Mouse (Mus musculus): Measurements from ENCODE around the gene Mtcl1. TPM values are rescaled to one million over a fixed set of nuclear protein-coding genes. Genes with fewer than 3 reads are reported as not detected.

Mtcl1 gene
- total RNA-seq, 2 experiments from 2014 or later = 5.5 to 8.4 TPM

DNA sequence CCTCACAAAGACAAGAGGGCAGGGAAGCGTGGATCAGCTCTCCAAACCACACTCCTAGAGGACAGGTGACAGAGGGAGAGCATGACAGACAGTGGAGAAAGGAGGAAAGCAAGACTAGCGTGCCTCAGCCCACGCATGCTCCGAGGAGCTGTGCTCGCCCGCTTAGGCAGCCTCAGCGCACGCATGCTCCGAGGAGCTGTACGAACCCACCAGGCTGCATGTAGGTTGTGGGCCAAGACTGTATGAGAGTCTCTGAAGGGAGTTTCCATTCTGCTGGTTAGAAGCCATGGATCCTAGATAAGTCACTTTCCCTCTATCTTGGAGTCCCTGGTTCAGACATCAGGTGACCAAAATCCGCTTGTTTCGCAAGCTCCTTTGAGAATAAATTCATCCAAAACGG is 29.8 kb upstream of the Mtcl1 start:
- Histone ChIP-seq H3K4me3 (no peak overlapping the region), H3K27ac (no peak overlapping the region)
- intact Hi-C loops (cut with DNase I) = no loop called here
- no peak for TF ChIP-seq CTCF (IDR thresholded peaks at IDR 0.05)
- no peak for DNase-seq

GRCm38 (mm10) chr17:66473205-66473604 is 23.7 kb upstream of the Mtcl1 start:
- TF ChIP-seq CTCF (IDR thresholded peaks at IDR 0.05) = no peak
- Histone ChIP-seq H3K4me3 (no peak overlapping the region), H3K27ac (no peak overlapping the region)
- intact Hi-C loops (cut with DNase I) = no loop called here
- no peak for DNase-seq

GRCm38 (mm10) chr17:66471775-66472174 is 22.2 kb upstream of the Mtcl1 start:
- TF ChIP-seq CTCF (IDR thresholded peaks at IDR 0.05) = no peak
- intact Hi-C loops (cut with DNase I) = no loop called here
- DNase-seq = no peak
- no peak overlapping the region for H3K4me3 ChIP-seq
- H3K27ac ChIP-seq = no peak overlapping the region

DNA sequence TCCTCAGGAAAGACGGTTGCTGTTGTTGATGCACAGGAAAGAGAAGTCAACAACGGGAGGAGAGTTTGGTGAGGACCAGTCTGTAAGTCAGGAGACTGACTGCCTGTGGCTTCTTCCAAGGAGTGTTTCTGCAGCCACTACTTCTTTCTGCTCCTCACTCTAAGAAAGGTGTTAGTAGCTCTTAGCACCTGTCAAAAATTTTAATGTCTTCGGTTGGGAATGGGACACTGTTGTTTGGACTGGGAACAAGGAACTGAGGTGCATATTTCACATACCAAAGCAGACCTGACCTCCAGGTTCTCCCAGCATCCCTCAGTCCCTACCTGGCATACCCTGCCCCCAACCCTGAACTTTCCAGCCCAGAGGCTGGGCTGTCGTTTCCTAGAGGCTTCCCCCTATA is 21.7 kb upstream of the Mtcl1 start:
- Histone ChIP-seq H3K4me3 (no peak overlapping the region), H3K27ac (no peak overlapping the region)
- no peak for TF ChIP-seq CTCF (IDR thresholded peaks at IDR 0.05)
- DNase-seq = no peak
- intact Hi-C loops (cut with DNase I) = no loop called here

DNA sequence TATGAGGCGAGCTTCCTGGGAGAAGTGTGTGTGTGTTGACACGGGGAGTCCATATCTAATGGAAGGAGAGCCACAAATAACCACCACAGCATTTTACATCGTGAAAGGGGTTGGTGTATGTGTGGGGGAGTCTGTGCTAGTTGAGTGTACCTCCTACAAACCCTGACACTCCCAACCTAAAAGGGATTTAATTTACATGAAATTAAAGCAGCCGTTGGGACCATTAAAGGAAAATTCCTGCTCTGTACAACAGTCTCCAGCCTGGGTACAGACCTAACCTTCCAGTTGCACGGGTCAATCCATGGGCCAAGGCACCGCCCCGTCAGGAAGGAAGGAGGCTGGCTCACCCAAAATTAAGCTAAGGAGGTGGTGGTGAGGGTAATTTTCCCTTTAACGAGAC is 20.5 kb upstream of the Mtcl1 start:
- no peak for DNase-seq
- no peak for TF ChIP-seq CTCF (IDR thresholded peaks at IDR 0.05)
- intact Hi-C loops (cut with DNase I) = no loop called here
- no peak overlapping the region for H3K27ac ChIP-seq
- no peak overlapping the region for H3K4me3 ChIP-seq

DNA sequence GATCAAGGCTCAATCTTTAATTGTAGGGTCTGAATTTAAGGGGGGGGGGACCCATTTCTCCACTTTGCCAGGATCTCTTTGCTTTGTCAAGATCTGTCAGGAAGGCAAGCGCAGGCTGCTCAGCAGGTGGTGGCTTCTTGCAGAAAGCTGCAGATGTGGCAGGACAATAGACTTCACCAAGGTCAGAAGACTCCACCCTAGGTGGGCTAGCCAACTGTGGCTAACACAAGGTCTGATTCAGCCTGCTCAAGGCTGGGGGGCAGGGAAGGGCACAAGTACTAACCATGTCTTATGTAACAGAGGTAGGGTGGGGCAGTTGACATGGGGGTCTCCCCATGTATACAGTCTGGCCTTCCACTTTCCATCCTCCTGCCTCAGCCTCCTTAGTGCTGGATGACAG is 7.7 kb upstream of the Mtcl1 start:
- no peak overlapping the region for H3K4me3 ChIP-seq
- intact Hi-C loops (cut with DNase I) = loop anchor here (2.0 kb wide), 1 partner anchor 34 kb away; no protein-coding TSS in a partner anchor
- no peak overlapping the region for H3K27ac ChIP-seq
- no peak for DNase-seq
- no peak for TF ChIP-seq CTCF (IDR thresholded peaks at IDR 0.05)

GRCm38 (mm10) chr17:66451143-66451542 is 1.6 kb upstream of the Mtcl1 start:
- intact Hi-C loops (cut with DNase I) = no loop called here
- Histone ChIP-seq H3K4me3 (peak overlapping the region; percentile 95), H3K27ac (no peak overlapping the region)
- peak; percentile 89 for TF ChIP-seq CTCF (IDR thresholded peaks at IDR 0.05)
- peak; percentile 88 for DNase-seq

DNA sequence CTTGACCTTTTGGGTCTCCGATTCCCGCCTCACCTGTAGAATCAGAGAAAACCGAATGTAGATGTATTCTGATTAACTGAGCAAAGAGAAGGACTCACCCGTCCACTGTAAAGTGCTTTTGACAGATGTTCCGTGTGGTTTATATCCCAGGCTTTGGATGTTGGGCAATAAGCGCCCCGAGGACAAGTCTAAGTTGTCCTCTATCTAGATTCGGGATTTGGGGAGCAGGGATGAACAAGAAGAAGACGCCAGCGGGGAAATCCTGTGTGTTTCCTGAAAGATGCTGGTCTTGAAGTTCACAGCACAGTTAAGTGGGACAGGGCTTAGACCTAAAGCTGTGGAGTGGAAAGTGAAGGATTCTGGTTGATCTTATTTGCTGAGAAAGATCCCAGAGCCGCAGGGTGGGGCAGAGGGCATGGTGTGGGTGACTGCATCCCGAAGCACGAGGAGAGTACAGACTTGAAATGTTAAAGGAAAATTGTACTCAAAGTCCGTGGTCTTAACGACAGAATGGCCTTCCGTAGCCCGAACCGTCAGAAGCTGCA is 1.0 kb upstream of the Mtcl1 start:
- intact Hi-C loops (cut with DNase I) = no loop called here
- H3K4me3 ChIP-seq = peak overlapping the region; percentile 95
- peak overlapping the region; percentile 91 for H3K27ac ChIP-seq
- DNase-seq = no peak
- no peak for TF ChIP-seq CTCF (IDR thresholded peaks at IDR 0.05)

- TF ChIP-seq CTCF (IDR thresholded peaks at IDR 0.05) = peak; percentile 58
- H3K4me3 ChIP-seq = peak overlapping the region; percentile 95
- DNase-seq = peak; percentile 72
- intact Hi-C loops (cut with DNase I) = loop anchor here (5.0 kb wide), 1 partner anchor 96 kb away; no protein-coding TSS in a partner anchor
- H3K27ac ChIP-seq = peak overlapping the region; percentile 91
Observed at GRCm38 (mm10) chr17:66448421-66449405, 837 bp downstream of the Mtcl1 start.

DNA sequence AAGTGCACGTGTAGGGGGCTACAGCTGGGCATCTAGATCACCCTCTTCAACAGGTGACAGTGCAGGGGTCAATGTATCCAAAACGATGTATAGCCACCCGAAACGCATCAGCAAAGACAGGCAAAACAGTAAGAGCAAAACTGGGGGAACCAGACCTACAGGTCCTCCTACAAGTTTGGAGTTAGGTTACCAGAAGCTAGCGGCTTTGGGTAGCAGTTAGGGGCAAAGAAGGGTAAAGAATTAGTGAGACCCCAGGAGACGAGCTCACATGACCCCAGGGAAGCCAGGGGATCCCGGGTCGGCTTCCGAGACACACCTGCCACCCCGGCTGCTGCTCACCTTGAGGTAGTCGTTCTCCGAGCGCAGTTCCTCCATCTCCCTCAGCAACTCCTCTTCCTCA is 1.6 kb downstream of the Mtcl1 start:
- Histone ChIP-seq H3K27ac (peak overlapping the region; percentile 91), H3K4me3 (peak overlapping the region; percentile 95)
- intact Hi-C loops (cut with DNase I) = loop anchor here (5.0 kb wide), 1 partner anchor 96 kb away; no protein-coding TSS in a partner anchor
- no peak for TF ChIP-seq CTCF (IDR thresholded peaks at IDR 0.05)
- DNase-seq = no peak

- intact Hi-C loops (cut with DNase I) = loop anchor here (5.0 kb wide), 1 partner anchor 95 kb away; no protein-coding TSS in a partner anchor
- peak overlapping the region; percentile 15; the same call in 1 of the 2 replicates for H3K4me3 ChIP-seq
- no peak for TF ChIP-seq CTCF (IDR thresholded peaks at IDR 0.05)
- H3K27ac ChIP-seq = no peak overlapping the region
- DNase-seq = no peak
Observed at GRCm38 (mm10) chr17:66447007-66447312, 2.6 kb downstream of the Mtcl1 start.

DNA sequence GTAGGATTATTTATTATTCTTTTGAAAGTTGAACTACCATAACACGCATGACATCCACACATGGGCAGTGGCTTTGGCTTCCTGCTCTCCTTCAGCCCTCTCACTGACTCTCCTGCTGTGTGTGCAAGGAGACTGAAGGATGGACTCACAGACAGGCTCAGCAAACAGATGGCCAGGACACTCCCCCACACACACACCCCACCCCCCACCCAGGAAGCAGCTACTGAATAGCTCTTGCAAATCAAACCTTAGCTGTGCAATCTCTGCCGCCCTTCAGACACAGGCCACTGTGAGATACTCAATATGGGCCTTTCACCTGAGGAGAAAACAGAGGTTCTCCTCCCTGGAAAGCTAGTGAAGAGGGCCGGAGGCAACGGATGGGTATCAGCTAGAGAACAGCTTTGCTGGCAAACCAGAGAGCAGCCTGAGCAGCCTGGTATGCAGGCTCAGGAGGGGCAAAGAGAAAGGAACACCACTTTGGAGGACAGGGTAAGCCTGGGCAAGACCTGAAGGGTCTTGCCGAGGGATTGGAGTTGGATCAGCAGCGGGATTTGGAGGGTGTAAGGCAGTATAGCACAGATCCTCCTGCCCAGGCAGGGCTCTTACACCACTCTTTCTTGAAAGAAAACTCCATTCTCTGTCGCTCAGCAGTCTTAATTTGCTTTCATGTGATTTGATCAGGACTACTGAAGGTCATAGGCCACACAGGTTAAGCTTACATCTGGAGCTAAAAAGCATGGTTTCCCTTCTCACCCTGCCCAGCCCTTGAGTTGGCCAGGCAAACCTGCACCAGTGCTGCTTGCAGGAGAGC is 3.1 kb downstream of the Mtcl1 start:
- intact Hi-C loops (cut with DNase I) = loop anchor here (5.0 kb wide), 1 partner anchor 94 kb away; no protein-coding TSS in a partner anchor
- no peak for DNase-seq
- no peak overlapping the region for H3K27ac ChIP-seq
- TF ChIP-seq CTCF (IDR thresholded peaks at IDR 0.05) = no peak
- peak overlapping the region; percentile 2; the same call in 1 of the 2 replicates for H3K4me3 ChIP-seq

Measured in gastrocnemius, adult 2 months (tissue).